Mouse (Mus musculus) midbrain, embryonic 11.5 days (tissue): ENCODE results near the gene Kazn. TPM values are rescaled to one million over a fixed set of nuclear protein-coding genes. Genes with fewer than 3 reads are reported as not detected.

Experiments
- ATAC-seq: fragments of 200-750 bp; cut with Nextera tagmentation; 2 replicates; pipeline ENCODE4 v1.8.0; 2017; ENCODE audit warnings: moderate TSS enrichment, moderate library complexity; ENCODE audit not compliant: low FRiP score
- DNase-seq: peaks from one replicate; pipeline ENCODE4 v3.0.0; 2015; ENCODE audit warnings: low spot score; ENCODE audit errors: missing footprints
- H3K27ac ChIP-seq: fragments of 300-500 bp; sonication (generic); 2 replicates; pipeline ENCODE4 v1.5.1; 2014; ENCODE audit warnings: low read depth, low read length
- H3K27me3 ChIP-seq: fragments of 300-500 bp; sonication (generic); 2 replicates; pipeline ENCODE4 v1.6.1; 2014; ENCODE audit warnings: mild to moderate bottlenecking, low read length, moderate library complexity, mixed read lengths; ENCODE audit not compliant: control insufficient read depth, insufficient read depth
- H3K36me3 ChIP-seq: fragments of 300-500 bp; sonication (generic); 2 replicates; pipeline ENCODE4 v1.6.1; 2014; ENCODE audit warnings: mild to moderate bottlenecking, low read length, moderate library complexity, mixed read lengths; ENCODE audit not compliant: control insufficient read depth, insufficient read depth
- H3K4me1 ChIP-seq: fragments of 300-500 bp; sonication (generic); 2 replicates; pipeline ENCODE4 v1.6.1; 2014; ENCODE audit warnings: low read length; ENCODE audit not compliant: control insufficient read depth, insufficient read depth
- H3K4me2 ChIP-seq: fragments of 300-500 bp; sonication (generic); 2 replicates; pipeline ENCODE4 v1.6.1; 2014; ENCODE audit warnings: mild to moderate bottlenecking, moderate library complexity
- H3K4me3 ChIP-seq: fragments of 300-500 bp; sonication (generic); 2 replicates; pipeline ENCODE4 v1.5.1; 2014; ENCODE audit warnings: low read depth, low read length
- H3K9ac ChIP-seq: fragments of 300-500 bp; sonication (generic); 2 replicates; pipeline ENCODE4 v1.6.1; 2014; ENCODE audit warnings: low read length
- H3K9me3 ChIP-seq: fragments of 300-500 bp; sonication (generic); 2 replicates; pipeline ENCODE4 v1.6.1; 2016; ENCODE audit warnings: low read length; ENCODE audit not compliant: control insufficient read depth
- WGBS: fragments of 180-500 bp; shearing (Covaris S2); extraction: QIAGEN DNeasy Blood & Tissue Kit; methylation state at CpG from one replicate; pipeline ENCODE4 v1.1.7; 2014; 5-methylcytosine and 5-hydroxymethylcytosine counted together
- polyA plus RNA-seq: library from polyadenylated mRNA; unstranded; fragments of >200 nt; fragmentation: Nextera tagmentation; extraction: Ambion mirVana; gene quantifications from 2 replicates; pipeline ENCODE4 v1.2.1, GENCODE M21; 2014

Gene Kazn
- polyA plus RNA-seq, 1 experiment from 2014 or later, result 12.1 TPM

DNA sequence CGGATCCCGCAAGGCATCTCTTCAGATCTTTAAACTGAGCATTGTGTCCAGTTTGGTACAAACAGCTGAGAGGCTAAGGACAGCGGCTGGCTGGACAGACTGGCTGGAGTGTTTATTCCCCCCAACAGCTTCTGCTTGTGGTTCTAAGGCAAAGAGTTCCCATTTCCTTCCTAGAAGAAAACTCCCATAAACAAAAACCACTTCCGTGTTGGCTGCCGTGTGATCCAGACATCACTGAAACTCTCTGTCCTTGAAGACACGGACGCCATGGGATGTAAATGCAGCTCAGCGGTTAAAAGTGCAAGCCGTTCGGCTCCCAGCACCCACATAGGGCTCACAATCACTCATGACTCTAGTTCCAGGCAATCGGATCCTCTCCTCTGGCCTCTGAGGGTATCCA, 3.8 kb downstream of the Kazn start:
- peaks cover 15% of the 10 kb centered on the region for H3K4me1 ChIP-seq
- no peaks in the 10 kb centered on the region for H3K9me3 ChIP-seq
- no peak overlapping the region for H3K4me3 ChIP-seq
- DNase-seq (no peak), ATAC-seq (no peak)
- H3K4me2 ChIP-seq, result no peak overlapping the region
- WGBS, result 82% methylated on average over 11 of the region's 11 CpGs
- peaks cover 6% of the 10 kb centered on the region; the same call in 1 of the 2 replicates for H3K27me3 ChIP-seq
- no peak overlapping the region for H3K27ac ChIP-seq
- no peaks in the 10 kb centered on the region for H3K36me3 ChIP-seq
- no peak overlapping the region for H3K9ac ChIP-seq

DNA sequence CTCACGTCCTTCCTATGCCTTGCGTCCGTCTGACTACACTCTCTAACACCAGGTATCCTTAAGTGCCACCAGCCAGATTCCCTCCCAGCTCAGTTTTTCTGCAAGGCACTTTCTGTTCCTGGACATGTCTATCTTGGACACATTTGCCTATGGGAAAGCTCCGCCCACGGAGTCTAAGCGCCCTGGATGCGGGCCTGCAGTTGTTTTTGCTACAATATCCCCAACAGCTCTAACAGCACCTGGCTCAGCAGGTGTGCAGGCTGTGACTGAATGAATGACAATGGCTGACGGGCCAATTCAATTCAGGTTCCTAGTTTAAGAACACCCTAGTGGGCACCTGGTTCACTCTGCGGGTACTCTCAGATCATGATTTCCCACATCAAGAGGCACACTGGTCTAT, 4.4 kb downstream of the Kazn start:
- H3K9me3 ChIP-seq, result no peaks in the 10 kb centered on the region
- 69% methylated on average over 9 of the region's 9 CpGs for WGBS

DNA sequence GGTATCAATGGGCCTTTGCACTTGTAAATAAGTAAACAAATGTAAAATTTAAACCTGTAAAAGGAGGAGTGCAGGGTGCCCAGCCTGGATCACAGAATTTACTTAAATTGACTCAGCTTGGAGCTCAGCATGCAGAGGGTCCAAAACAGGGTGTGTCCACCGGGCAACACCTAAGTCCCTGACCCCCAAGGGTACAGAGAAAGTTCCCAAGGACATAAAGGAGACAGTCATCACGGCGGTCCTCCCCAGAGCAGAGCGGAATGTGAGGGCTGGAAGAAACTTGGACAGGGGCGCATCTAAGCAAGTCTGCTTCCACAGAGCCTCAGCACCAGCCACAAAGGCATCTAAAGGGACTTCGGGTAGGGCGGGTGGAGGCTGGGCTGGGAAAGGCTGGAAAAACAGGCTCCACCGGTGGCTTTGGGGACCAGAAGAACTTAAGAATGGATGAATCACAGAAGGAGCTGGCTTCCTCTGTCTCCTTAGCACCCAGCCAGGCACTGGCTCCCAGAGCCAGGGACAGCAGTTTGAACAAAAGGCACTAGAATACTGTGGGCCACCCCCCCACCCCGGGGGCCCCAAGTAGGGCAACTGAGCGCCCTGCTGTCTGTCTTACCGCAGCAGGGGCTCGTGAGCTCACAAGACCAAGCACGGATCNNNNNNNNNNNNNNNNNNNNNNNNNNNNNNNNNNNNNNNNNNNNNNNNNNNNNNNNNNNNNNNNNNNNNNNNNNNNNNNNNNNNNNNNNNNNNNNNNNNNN, 10.2 kb downstream of the Kazn start:
- Histone ChIP-seq H3K27me3 (no peaks in the 10 kb centered on the region), H3K4me3 (no peak overlapping the region), H3K27ac (no peak overlapping the region), H3K9me3 (no peaks in the 10 kb centered on the region), H3K4me2 (no peak overlapping the region), H3K36me3 (no peaks in the 10 kb centered on the region), H3K4me1 (peaks cover 5% of the 10 kb centered on the region), H3K9ac (no peak overlapping the region; the same call in 1 of the 2 replicates)
- DNase-seq, result peak; percentile 84
- no peak for ATAC-seq
- WGBS, result 33% methylated on average over 13 of the region's 13 CpGs

More for the DNA sequence above, 4.4 kb downstream of the Kazn start:
- peaks cover 6% of the 10 kb centered on the region; the same call in 1 of the 2 replicates for H3K27me3 ChIP-seq
- ATAC-seq, result no peak
- no peak overlapping the region for H3K9ac ChIP-seq
- H3K27ac ChIP-seq, result no peak overlapping the region
- H3K36me3 ChIP-seq, result no peaks in the 10 kb centered on the region
- DNase-seq, result no peak
- H3K4me3 ChIP-seq, result no peak overlapping the region
- H3K4me1 ChIP-seq, result peaks cover 15% of the 10 kb centered on the region
- no peak overlapping the region for H3K4me2 ChIP-seq

GRCm38 (mm10) chr4:142223898-142224645, 15.1 kb downstream of the Kazn start:
- no peak overlapping the region for H3K27ac ChIP-seq
- WGBS, result 76% methylated on average over 9 of the region's 9 CpGs

GRCm38 (mm10) chr4:142222385-142222784, 16.8 kb downstream of the Kazn start:
- no peak overlapping the region for H3K4me2 ChIP-seq
- no peak overlapping the region for H3K9ac ChIP-seq
- no peaks in the 10 kb centered on the region for H3K27me3 ChIP-seq
- no peaks in the 10 kb centered on the region for H3K36me3 ChIP-seq
- no peaks in the 10 kb centered on the region for H3K9me3 ChIP-seq
- no peak overlapping the region for H3K27ac ChIP-seq
- WGBS, result 85% methylated on average over 1 of the region's 1 CpGs
- DNase-seq, result no peak
- no peak for ATAC-seq
- no peak overlapping the region for H3K4me3 ChIP-seq
- no peaks in the 10 kb centered on the region; the same call in 1 of the 2 replicates for H3K4me1 ChIP-seq

More at GRCm38 (mm10) chr4:142223898-142224645, 15.1 kb downstream of the Kazn start:
- no peak overlapping the region for H3K9ac ChIP-seq
- no peak for DNase-seq
- no peaks in the 10 kb centered on the region for H3K27me3 ChIP-seq
- H3K4me3 ChIP-seq, result no peak overlapping the region
- H3K9me3 ChIP-seq, result no peaks in the 10 kb centered on the region
- H3K36me3 ChIP-seq, result no peaks in the 10 kb centered on the region
- peaks cover 2% of the 10 kb centered on the region for H3K4me1 ChIP-seq
- no peak for ATAC-seq
- no peak overlapping the region for H3K4me2 ChIP-seq

- no peak for DNase-seq
- no peaks in the 10 kb centered on the region for H3K9me3 ChIP-seq
- no peak overlapping the region for H3K27ac ChIP-seq
- no peak overlapping the region for H3K9ac ChIP-seq
- WGBS, result 68% methylated on average over 5 of the region's 5 CpGs
- no peak overlapping the region for H3K4me3 ChIP-seq
- no peak for ATAC-seq
- H3K27me3 ChIP-seq, result no peaks in the 10 kb centered on the region
- H3K4me1 ChIP-seq, result no peaks in the 10 kb centered on the region; the same call in 1 of the 2 replicates
- H3K36me3 ChIP-seq, result no peaks in the 10 kb centered on the region
- no peak overlapping the region for H3K4me2 ChIP-seq
Observed at GRCm38 (mm10) chr4:142221757-142222072, 17.5 kb downstream of the Kazn start.

DNA sequence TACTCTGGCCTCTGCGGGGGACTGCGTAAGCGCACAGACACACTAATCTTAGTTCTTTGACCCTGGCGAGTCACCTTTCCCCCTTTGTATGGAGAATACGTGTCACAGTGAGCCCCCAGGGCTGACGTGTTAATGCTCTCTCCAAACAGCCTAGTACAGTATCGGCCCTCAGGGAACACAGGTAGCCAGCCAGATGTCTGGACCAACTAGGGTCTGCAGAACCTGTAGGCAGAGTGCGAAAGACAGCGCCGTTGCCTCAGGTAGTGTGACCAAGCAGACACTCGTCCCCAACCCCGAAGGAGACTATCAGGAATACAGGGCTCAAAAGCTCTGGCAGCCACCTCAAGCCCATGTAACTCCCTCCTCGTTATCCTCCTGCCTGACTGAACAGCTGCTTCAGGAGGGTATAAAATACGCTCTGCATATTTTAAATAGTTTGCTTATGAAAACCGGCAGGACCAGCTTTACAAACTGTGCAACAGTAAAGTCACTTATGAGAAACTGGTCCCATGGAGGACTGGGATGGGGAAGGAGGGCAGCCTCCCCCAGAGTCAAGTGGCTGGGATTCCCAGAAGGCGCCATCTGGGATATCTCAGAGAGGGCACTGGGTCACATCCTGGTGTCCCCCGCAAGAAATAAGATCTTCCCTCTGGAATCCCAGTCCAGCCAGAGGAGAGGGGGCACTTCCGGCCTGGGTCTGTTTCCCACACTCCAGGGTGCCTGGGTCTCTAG, 18.0 kb downstream of the Kazn start:
- H3K9me3 ChIP-seq, result no peaks in the 10 kb centered on the region
- WGBS, result 65% methylated on average over 18 of the region's 18 CpGs
- H3K27me3 ChIP-seq, result no peaks in the 10 kb centered on the region
- no peak for ATAC-seq
- no peak overlapping the region for H3K4me2 ChIP-seq
- H3K9ac ChIP-seq, result no peak overlapping the region
- H3K4me3 ChIP-seq, result no peak overlapping the region
- no peak for DNase-seq
- H3K4me1 ChIP-seq, result no peaks in the 10 kb centered on the region; the same call in 1 of the 2 replicates
- H3K27ac ChIP-seq, result no peak overlapping the region
- no peaks in the 10 kb centered on the region for H3K36me3 ChIP-seq

GRCm38 (mm10) chr4:142218997-142219396, 20.2 kb downstream of the Kazn start:
- H3K9me3 ChIP-seq, result no peaks in the 10 kb centered on the region
- no peak overlapping the region for H3K4me3 ChIP-seq
- no peaks in the 10 kb centered on the region for H3K4me1 ChIP-seq
- DNase-seq (no peak), ATAC-seq (no peak)
- 72% methylated on average over 8 of the region's 8 CpGs for WGBS
- no peaks in the 10 kb centered on the region for H3K36me3 ChIP-seq
- no peak overlapping the region for H3K4me2 ChIP-seq
- H3K27ac ChIP-seq, result no peak overlapping the region
- H3K9ac ChIP-seq, result no peak overlapping the region
- H3K27me3 ChIP-seq, result no peaks in the 10 kb centered on the region

DNA sequence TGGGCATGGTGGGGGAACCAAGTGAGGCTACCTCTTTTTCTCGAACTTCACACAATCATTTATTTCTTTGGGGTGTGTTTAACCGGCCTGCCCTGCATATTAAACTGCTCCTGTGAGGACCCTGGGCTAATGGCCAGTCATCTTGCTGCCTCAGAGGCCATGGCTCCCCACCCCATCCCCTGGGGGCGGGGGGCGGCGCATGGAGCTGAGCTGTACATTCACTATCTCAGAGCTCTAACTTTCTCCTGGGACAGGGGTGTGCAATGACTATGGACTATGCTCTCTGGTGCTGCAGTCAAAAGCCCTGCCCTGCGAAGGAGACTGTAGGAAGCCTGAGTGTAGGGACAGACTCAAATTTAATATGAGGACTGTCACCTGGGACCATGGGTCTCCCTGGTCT, 22.2 kb downstream of the Kazn start:
- no peak for DNase-seq
- WGBS, result 91% methylated on average over 6 of the region's 6 CpGs

More for the DNA sequence above, 22.2 kb downstream of the Kazn start:
- no peak overlapping the region for H3K27ac ChIP-seq
- no peak overlapping the region for H3K4me2 ChIP-seq
- H3K9me3 ChIP-seq, result no peaks in the 10 kb centered on the region
- no peak for ATAC-seq
- no peaks in the 10 kb centered on the region for H3K27me3 ChIP-seq
- H3K4me1 ChIP-seq, result no peaks in the 10 kb centered on the region
- H3K36me3 ChIP-seq, result no peaks in the 10 kb centered on the region
- no peak overlapping the region for H3K4me3 ChIP-seq
- H3K9ac ChIP-seq, result no peak overlapping the region
